Mouse (Mus musculus): ENCODE measurements around the gene Dok3. TPM values are rescaled to one million over a fixed set of nuclear protein-coding genes. Genes with fewer than 3 reads are reported as not detected.

The Dok3 gene
- total and polyA plus RNA-seq, 3 experiments, result 9.0 to 38.4 (median 30.3) TPM

- Histone ChIP-seq H3K36me3 (replicated peaks in 1 of 2; ENCODE audit: control insufficient read depth in 1 of 2, insufficient read depth in 1 of 2, low read length in 1 of 2) (peaks cover 64 to 80% of the 10 kb centered on the region in 2 experiments), H3K27me3 (replicated peaks) (no peaks in the 10 kb centered on the region), H3K4me1 (ENCODE audit: control insufficient read depth in 1 of 2, insufficient read depth in 2 of 2) (peaks cover 9 to 31% of the 10 kb centered on the region in 2 experiments), H3K4me3 (replicated peaks in 1 of 3; ENCODE audit: low read depth in 2 of 3, low read length in 2 of 3, poor library complexity in 1 of 3) (peak within 1 kb of the TSS; percentile 79 to 95 (median 89)), H3K9me3 (replicated peaks; ENCODE audit: low read length) (no peaks in the 10 kb centered on the region), H3K27ac (ENCODE audit: insufficient read depth, low read depth) (peak within 1 kb of the TSS; percentile 53), H3K9ac (ENCODE audit: insufficient read depth, low read depth) (peak within 1 kb of the TSS; percentile 69), H3K79me2 (replicated peaks; ENCODE audit: control insufficient read depth, extremely low read depth, insufficient read depth, poor library complexity, severe bottlenecking) (peaks cover 14% of the 10 kb centered on the region), H3K4me2 (ENCODE audit: insufficient read depth, low read depth, poor library complexity, severe bottlenecking) (peak within 1 kb of the TSS; percentile 86)
- in situ Hi-C loops (cut with MboI; ENCODE audit: low pct_ligation_motif_present, low pct_unique_long_range_greater_than_20kb, low sequenced_read_pairs) (no loop called here), dilution Hi-C loops (cut with MboI; ENCODE audit: extremely low pct_ligation_motif_present, extremely low pct_unique_long_range_greater_than_20kb, low sequenced_read_pairs) (no loop called here)
- peak; percentile 100 for DNase-seq (ENCODE audit: extremely low read depth)
- peak; percentile 70 for TF ChIP-seq MAX (IDR thresholded peaks at IDR 0.05; ENCODE audit: low read length)
- TF ChIP-seq USF2 (conservative IDR thresholded peaks at IDR 0.05; ENCODE audit: low read depth, low read length), result no peak
- TF ChIP-seq CTCF (conservative IDR thresholded peaks at IDR 0.05 in 1 of 2, IDR thresholded peaks at IDR 0.05 in 1 of 2; ENCODE audit: low read depth in 2 of 2, low read length in 2 of 2), result peak; percentile 55 to 96
- TF ChIP-seq RCOR1 (conservative IDR thresholded peaks at IDR 0.05; ENCODE audit: low read depth, low read length), result no peak
- 0 out of 2 replicates have a peak, but pooled peaks have one; percentile 13 for TF ChIP-seq TBP (conservative IDR thresholded peaks at IDR 0.05; ENCODE audit: low read depth, low read length)
- TF ChIP-seq POLR2A (IDR thresholded peaks at IDR 0.05; ENCODE audit: low read depth, low read length), result peak; percentile 81
- peak; percentile 96 for TF ChIP-seq SMC3 (IDR thresholded peaks at IDR 0.05; ENCODE audit: low read depth, low read length)
- TF ChIP-seq USF1 (IDR thresholded peaks at IDR 0.05; ENCODE audit: low read depth, low read length), result no peak
- TF ChIP-seq ETS1 (conservative IDR thresholded peaks at IDR 0.05; ENCODE audit: low read depth, low read length), result no peak
- TF ChIP-seq MAZ (IDR thresholded peaks at IDR 0.05; ENCODE audit: low read depth, low read length), result no peak
- no peak for TF ChIP-seq JUN (IDR thresholded peaks at IDR 0.05; ENCODE audit: insufficient read depth, low read depth, low read length)
- TF ChIP-seq ZNF384 (IDR thresholded peaks at IDR 0.05; ENCODE audit: low read depth, low read length), result no peak
- TF ChIP-seq ZKSCAN1 (IDR thresholded peaks at IDR 0.05; ENCODE audit: borderline replicate concordance, low read depth, low read length), result no peak
- peak; percentile 75; the same call in 1 of the 2 replicates for TF ChIP-seq KAT2A (IDR thresholded peaks at IDR 0.05; ENCODE audit: insufficient replicate concordance, low read length)
- peak; percentile 98 for TF ChIP-seq MXI1 (IDR thresholded peaks at IDR 0.05; ENCODE audit: low read depth, low read length)
- TF ChIP-seq MYC (IDR thresholded peaks at IDR 0.05; ENCODE audit: low read depth, low read length), result peak; percentile 95; the same call in 1 of the 2 replicates
- TF ChIP-seq E2F4 (IDR thresholded peaks at IDR 0.05; ENCODE audit: insufficient replicate concordance, low read depth, low read length), result no peak; the same call in 1 of the 2 replicates
- no peak for TF ChIP-seq BHLHE40 (IDR thresholded peaks at IDR 0.05; ENCODE audit: low read depth, low read length)
- TF ChIP-seq JUND (conservative IDR thresholded peaks at IDR 0.05; ENCODE audit: low read depth, low read length), result no peak
- TF ChIP-seq ELF1 (IDR thresholded peaks at IDR 0.05; ENCODE audit: low read depth, low read length), result peak; percentile 89; the same call in 1 of the 2 replicates
- TF ChIP-seq GABPA (IDR thresholded peaks at IDR 0.05; ENCODE audit: insufficient replicate concordance, low read depth, low read length), result no peak; the same call in 1 of the 2 replicates
- TF ChIP-seq UBTF (IDR thresholded peaks at IDR 0.05; ENCODE audit: low read depth, low read length), result no peak
- TF ChIP-seq ZC3H11A (IDR thresholded peaks at IDR 0.05; ENCODE audit: low read depth, low read length), result 0 out of 2 replicates have a peak, but pooled peaks have one; percentile 10
- no peak for TF ChIP-seq ZMIZ1 (IDR thresholded peaks at IDR 0.05; ENCODE audit: low read depth, low read length)
- no peak for TF ChIP-seq CHD2 (IDR thresholded peaks at IDR 0.05; ENCODE audit: low read length)
- peak; percentile 91; the same call in 1 of the 2 replicates for TF ChIP-seq POLR2AphosphoS2 (IDR thresholded peaks at IDR 0.05; ENCODE audit: low read depth, low read length)
- peak; percentile 66 for TF ChIP-seq RAD21 (IDR thresholded peaks at IDR 0.05; ENCODE audit: low read depth, low read length)
- TF ChIP-seq CHD1 (IDR thresholded peaks at IDR 0.05; ENCODE audit: low read depth, low read length), result no peak
- 0 out of 2 replicates have a peak, but pooled peaks have one; percentile 51 for TF ChIP-seq NELFE (IDR thresholded peaks at IDR 0.05; ENCODE audit: low read depth, low read length)
- peak; percentile 56 for TF ChIP-seq TCF12 (IDR thresholded peaks at IDR 0.05; ENCODE audit: low read depth, low read length)
- TF ChIP-seq EP300 (IDR thresholded peaks at IDR 0.05; ENCODE audit: low read length), result no peak
- TF ChIP-seq SIN3A (IDR thresholded peaks at IDR 0.05; ENCODE audit: low read length), result peak; percentile 98
- TF ChIP-seq MAFK (IDR thresholded peaks at IDR 0.05; ENCODE audit: insufficient replicate concordance, low read length), result no peak
- TF ChIP-seq PAX5 (IDR thresholded peaks at IDR 0.05; ENCODE audit: low read length), result no peak
- TF ChIP-seq IRF4 (IDR thresholded peaks at IDR 0.05; ENCODE audit: low read depth, low read length), result 0 out of 2 replicates have a peak, but pooled peaks have one; percentile 59
- peak; percentile 88 for TF ChIP-seq NRF1 (IDR thresholded peaks at IDR 0.05; ENCODE audit: low read depth, low read length)
- TF ChIP-seq HCFC1 (IDR thresholded peaks at IDR 0.05; ENCODE audit: low read depth, low read length), result peak; percentile 91
Measured at GRCm38 (mm10) chr13:55536194-55537175, 7.4 kb upstream of the Dok3 start, which contains the start of gene Ddx41. Ddx41 (minus strand) TSS chr13:55536658.

Measured in CH12.LX (cell line).